Mouse (Mus musculus) megakaryocyte progenitor cell, adult 5-6 weeks (primary cell): Measurements from ENCODE around the gene Lrat. TPM values are rescaled to one million over a fixed set of nuclear protein-coding genes. Genes with fewer than 3 reads are reported as not detected.

Experiments
- total RNA-seq, 2 experiments: library from RNA; stranded (forward) in 1 of 2; stranded (reverse) in 1 of 2; fragments of 157-497, 149-512 nt in 1 of 2; fragments of 200-1000 nt in 1 of 2; gene quantifications; 2 replicates each; pipeline versions ENCODE4 v1.2.3 to v1.2.4; 2015 to 2017

Lrat gene
- total RNA-seq, 2 experiments from 2014 or later = not detected

Other genes starting within 250 kb of the Lrat start
- not detected in 2 replicates for gene Rbm46, start 27.5 kb downstream of the Lrat start, total RNA-seq (2015)
- not detected in 2 replicates for gene Rbm46, start 27.5 kb downstream of the Lrat start, total RNA-seq (2017)
- not detected in 2 replicates for gene Fgg, start 103.8 kb upstream of the Lrat start, total RNA-seq (2015)
- not detected in 2 replicates for gene Fgg, start 103.8 kb upstream of the Lrat start, total RNA-seq (2017)
- not detected in 2 replicates for gene Fga, start 122.1 kb upstream of the Lrat start, total RNA-seq (2015)
- gene Fga, start 122.1 kb upstream of the Lrat start, total RNA-seq (2017) = not detected in 2 replicates
- not detected in 2 replicates for gene Fgb, start 145.9 kb upstream of the Lrat start, total RNA-seq (2015)
- gene Fgb, start 145.9 kb upstream of the Lrat start, total RNA-seq (2017) = not detected in 2 replicates
- gene Plrg1, start 151.5 kb upstream of the Lrat start, total RNA-seq (2015) = 42.4 and 51.2 TPM in 2 replicates
- 81.3 and 83.9 TPM in 2 replicates for gene Plrg1, start 151.5 kb upstream of the Lrat start, total RNA-seq (2017)
- gene Dchs2, start 224.0 kb upstream of the Lrat start, total RNA-seq (2015) = not detected in 2 replicates
- not detected in 2 replicates for gene Dchs2, start 224.0 kb upstream of the Lrat start, total RNA-seq (2017)